Mouse (Mus musculus): ENCODE data around the gene Adam33.
"Not testable (repeated sequence)": the region's sequence is repeated elsewhere in the genome, so short reads cannot be mapped to it uniquely, and the experiment has no call there.

GRCm38 (mm10) chr2:131031406-131031805 is 32.2 kb downstream of the Adam33 start:
- TF ChIP-seq CTCF (IDR thresholded peaks at IDR 0.05; ENCODE audit: insufficient read depth, low read length); POLR2A (IDR thresholded peaks at IDR 0.05; ENCODE audit: borderline replicate concordance, extremely low read depth, low read depth, low read length): not testable (repeated sequence)

All from lung, adult 2 months (tissue).